Mouse (Mus musculus) monocyte, adult 5-6 weeks (primary cell): ENCODE results near the gene Scube1. TPM values are rescaled to one million over a fixed set of nuclear protein-coding genes. Genes with fewer than 3 reads are reported as not detected.

Source experiments
- total RNA-seq: library from RNA; stranded (forward); fragments of 200-1000, 200-491, 200-594 nt; gene quantifications from 3 replicates; pipeline ENCODE4 v1.2.3, GENCODE M21; 2017

The Scube1 gene
- total RNA-seq, 1 experiment from 2014 or later = not detected

Other genes starting within 250 kb of the Scube1 start
- 5.0 to 6.9 TPM (median 5.2 TPM) in 3 replicates for gene Ttll1, start 214.1 kb downstream of the Scube1 start, total RNA-seq
- gene Bik, start 198.2 kb downstream of the Scube1 start, total RNA-seq = not detected in 3 replicates
- gene Tspo, start 161.4 kb downstream of the Scube1 start, total RNA-seq = 34.9 to 79.7 TPM (median 46.3 TPM) in 3 replicates
- gene Mcat, start 161.2 kb downstream of the Scube1 start, total RNA-seq = 1.1 to 13.5 TPM (median 4.1 TPM) in 3 replicates
- 2.7 to 4.9 TPM (median 2.8 TPM) in 3 replicates for gene Ttll12, start 129.9 kb downstream of the Scube1 start, total RNA-seq
- gene Mpped1, start 54.4 kb upstream of the Scube1 start, total RNA-seq = not detected in 3 replicates